Mouse (Mus musculus) stomach, postnatal 0 days (tissue): Measurements from ENCODE around the gene Cdc27.
"Not testable (repeated sequence)": the region's sequence is repeated elsewhere in the genome, so short reads cannot be mapped to it uniquely, and the experiment has no call there.

Experiments used
- CTCF ChIP-seq: IDR thresholded peaks from 2 replicates; pipeline ENCODE4 v1.5.1; 2016; ENCODE audit warnings: antibody characterized with exemption, low read depth, mild to moderate bottlenecking, moderate library complexity
- EP300 ChIP-seq: optimal IDR thresholded peaks from 2 replicates; pipeline ENCODE3; 2016; ENCODE audit warnings: antibody characterized with exemption

GRCm38 (mm10) chr11:104543337-104543736 is 7.1 kb downstream of the Cdc27 start:
- not testable (repeated sequence) for TF ChIP-seq EP300, CTCF
